Mouse (Mus musculus) liver, postnatal 0 days (tissue): ENCODE measurements around the gene Scd1.
"Not testable (repeated sequence)": the region's sequence is repeated elsewhere in the genome, so short reads cannot be mapped to it uniquely, and the experiment has no call there.

Experiments used
- CTCF ChIP-seq: sonication (generic); IDR thresholded peaks from 2 replicates; pipeline ENCODE4 v1.5.1; 2016; ENCODE audit warnings: antibody characterized with exemption, low read depth
- EP300 ChIP-seq: IDR thresholded peaks from 2 replicates; pipeline ENCODE4 v1.6.1; 2016; ENCODE audit warnings: antibody characterized with exemption, low read depth, mild to moderate bottlenecking

- TF ChIP-seq CTCF, EP300: not testable (repeated sequence)
Measured at GRCm38 (mm10) chr19:44367076-44367475, 40.6 kb downstream of the Scd1 start.
